Mouse (Mus musculus): Measurements from ENCODE around the gene Prss21. TPM values are rescaled to one million over a fixed set of nuclear protein-coding genes. Genes with fewer than 3 reads are reported as not detected.
"Not testable (repeated sequence)": the region's sequence is repeated elsewhere in the genome, so short reads cannot be mapped to it uniquely, and the experiment has no call there.

Gene Prss21
- polyA plus RNA-seq, 1 experiment from 2014 or later: not detected

- H3K36me3 ChIP-seq: no peaks in the 10 kb centered on the region
- H3K9me3 ChIP-seq (replicated peaks): no peaks in the 10 kb centered on the region
- H3K4me2 ChIP-seq: no peak overlapping the region
- no peak overlapping the region for H3K4me3 ChIP-seq (replicated peaks)
- no peak overlapping the region for H3K27ac ChIP-seq
- no peaks in the 10 kb centered on the region for H3K4me1 ChIP-seq (replicated peaks)
- H3K27me3 ChIP-seq: no peaks in the 10 kb centered on the region
- no peak for ATAC-seq (ENCODE audit: low read depth)
- DNase-seq: no peak
- 74% methylated on average over 11 of the region's 11 CpGs for WGBS (ENCODE audit: insufficient replicate concordance)
- no peak overlapping the region for H3K9ac ChIP-seq
These were observed 657 bp downstream of the Prss21 start for GRCm38 (mm10) chr17:23868513-23868912.

DNA sequence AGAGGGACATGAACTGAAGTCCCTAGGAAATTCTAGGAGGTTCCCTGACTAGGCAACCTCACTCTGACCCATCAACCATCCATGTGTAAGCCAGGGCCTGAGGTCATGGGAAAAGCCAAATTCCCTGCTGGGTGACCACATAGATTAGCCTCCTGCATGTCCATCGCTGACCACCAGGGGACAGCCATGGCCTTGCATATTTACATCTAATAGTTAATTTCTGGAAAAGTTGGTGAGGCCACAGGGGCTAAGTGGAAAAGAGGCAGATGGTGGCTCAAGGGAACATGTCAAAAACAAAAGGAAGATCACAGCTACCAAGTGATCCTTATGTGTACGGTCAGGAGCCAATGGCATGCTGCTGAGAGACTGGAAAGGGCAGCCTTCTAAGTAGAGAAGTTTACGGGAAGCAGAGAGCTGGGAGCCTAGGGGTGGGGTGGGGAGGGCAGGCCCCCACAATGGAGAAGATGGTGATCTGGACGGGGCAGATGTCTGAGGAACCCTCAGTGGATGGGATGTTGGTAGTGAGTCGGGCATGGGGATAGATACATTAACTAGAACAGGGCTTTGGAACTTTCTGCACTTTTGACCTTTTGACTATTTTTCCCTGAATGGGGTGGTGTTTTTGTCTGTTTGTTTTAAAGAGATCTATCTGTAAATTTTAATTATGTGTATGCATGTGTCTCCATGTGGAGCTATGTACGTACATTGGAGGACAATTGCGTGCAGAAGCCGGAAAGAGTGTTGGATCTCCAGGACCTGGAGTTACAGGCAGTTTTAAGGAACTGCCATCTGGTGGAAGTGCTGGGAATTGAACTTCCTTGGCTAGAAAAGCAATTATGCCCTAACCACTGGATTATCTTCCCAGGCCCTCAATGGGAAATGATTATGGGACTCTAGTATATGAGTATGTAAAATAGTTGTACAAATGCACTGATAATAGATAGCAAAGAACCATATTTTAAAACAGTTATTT, 6.3 kb downstream of the Prss21 start:
- ATAC-seq (ENCODE audit: low read depth): no peak
- H3K27ac ChIP-seq: no peak overlapping the region
- H3K27me3 ChIP-seq: no peaks in the 10 kb centered on the region
- H3K9ac ChIP-seq: no peak overlapping the region
- no peaks in the 10 kb centered on the region for H3K9me3 ChIP-seq (replicated peaks)
- H3K36me3 ChIP-seq: no peaks in the 10 kb centered on the region
- H3K4me3 ChIP-seq (replicated peaks): no peak overlapping the region
- no peaks in the 10 kb centered on the region for H3K4me1 ChIP-seq (replicated peaks)
- no peak for DNase-seq
- no peak overlapping the region for H3K4me2 ChIP-seq
- WGBS (ENCODE audit: insufficient replicate concordance): 38% methylated on average over 8 of the region's 8 CpGs

DNA sequence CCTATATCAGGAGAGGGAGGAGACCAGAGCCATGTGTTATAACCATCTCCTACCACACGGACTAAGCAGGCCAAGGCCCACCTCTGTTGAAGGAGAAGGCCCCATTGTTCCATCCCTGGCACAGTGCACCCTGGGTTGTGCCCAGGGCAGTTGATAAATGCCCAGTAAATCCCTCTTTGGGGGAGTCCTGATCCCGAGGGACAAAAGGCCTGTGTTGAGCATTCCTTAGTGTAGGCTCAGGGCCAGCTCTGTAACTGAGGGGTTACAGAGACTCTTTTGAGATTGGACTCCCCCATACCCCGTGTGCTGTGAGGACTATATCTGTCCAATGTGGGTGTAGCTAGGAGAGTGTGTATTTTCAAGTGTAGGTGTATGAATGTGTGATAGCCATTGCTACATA, 8.9 kb downstream of the Prss21 start:
- no peaks in the 10 kb centered on the region for H3K36me3 ChIP-seq
- no peaks in the 10 kb centered on the region for H3K27me3 ChIP-seq
- WGBS (ENCODE audit: insufficient replicate concordance): 36% methylated on average over 3 of the region's 3 CpGs
- H3K4me3 ChIP-seq (replicated peaks): no peak overlapping the region
- ATAC-seq (ENCODE audit: low read depth) (no peak), DNase-seq (no peak)
- no peak overlapping the region for H3K9ac ChIP-seq
- no peaks in the 10 kb centered on the region for H3K4me1 ChIP-seq (replicated peaks)
- H3K9me3 ChIP-seq (replicated peaks): no peaks in the 10 kb centered on the region
- H3K4me2 ChIP-seq: no peak overlapping the region
- no peak overlapping the region for H3K27ac ChIP-seq

GRCm38 (mm10) chr17:23877166-23877565, 9.3 kb downstream of the Prss21 start:
- no peaks in the 10 kb centered on the region for H3K9me3 ChIP-seq (replicated peaks)
- no peak overlapping the region for H3K27ac ChIP-seq
- no peaks in the 10 kb centered on the region for H3K27me3 ChIP-seq
- WGBS (ENCODE audit: insufficient replicate concordance): 79% methylated on average over 2 of the region's 2 CpGs
- no peak overlapping the region for H3K9ac ChIP-seq
- no peak overlapping the region for H3K4me2 ChIP-seq
- H3K4me3 ChIP-seq (replicated peaks): no peak overlapping the region
- ATAC-seq (ENCODE audit: low read depth) (no peak), DNase-seq (no peak)
- H3K36me3 ChIP-seq: no peaks in the 10 kb centered on the region
- no peaks in the 10 kb centered on the region for H3K4me1 ChIP-seq (replicated peaks)

DNA sequence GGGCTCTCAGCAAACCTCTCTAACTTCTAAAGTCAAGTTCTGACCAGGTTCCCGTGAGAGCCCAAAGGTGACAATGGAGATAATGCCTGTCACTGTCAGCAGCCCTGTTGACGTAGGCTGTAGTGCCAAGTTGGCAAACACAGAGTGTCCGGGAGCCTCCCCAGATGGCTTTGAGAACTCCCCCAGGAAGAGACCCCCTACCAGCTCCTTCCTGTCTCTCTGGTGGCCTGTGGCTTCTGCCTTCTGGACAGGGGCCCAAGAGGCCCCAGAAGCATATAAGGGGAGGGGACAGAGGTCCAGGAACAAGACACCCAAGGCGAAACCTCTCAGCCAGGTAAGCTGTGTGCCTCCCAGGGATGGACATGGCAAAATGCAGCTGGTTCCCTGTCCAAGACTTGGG, 12.7 kb downstream of the Prss21 start, which contains the start of the genes Dcpp1 and Dcpp2:
Dcpp1 (plus strand) TSS at position 301 of the 400 bp plus-strand sequence.
Dcpp2 (plus strand) TSS at position 305 of the 400 bp plus-strand sequence.
- not testable (repeated sequence) for H3K9me3 ChIP-seq (replicated peaks); H3K4me1 ChIP-seq (replicated peaks); H3K27ac ChIP-seq; ATAC-seq (ENCODE audit: low read depth); H3K9ac ChIP-seq; H3K27me3 ChIP-seq; H3K4me2 ChIP-seq; H3K4me3 ChIP-seq (replicated peaks); DNase-seq; H3K36me3 ChIP-seq
- WGBS (ENCODE audit: insufficient replicate concordance): 52% methylated on average over 4 of the region's 4 CpGs

DNA sequence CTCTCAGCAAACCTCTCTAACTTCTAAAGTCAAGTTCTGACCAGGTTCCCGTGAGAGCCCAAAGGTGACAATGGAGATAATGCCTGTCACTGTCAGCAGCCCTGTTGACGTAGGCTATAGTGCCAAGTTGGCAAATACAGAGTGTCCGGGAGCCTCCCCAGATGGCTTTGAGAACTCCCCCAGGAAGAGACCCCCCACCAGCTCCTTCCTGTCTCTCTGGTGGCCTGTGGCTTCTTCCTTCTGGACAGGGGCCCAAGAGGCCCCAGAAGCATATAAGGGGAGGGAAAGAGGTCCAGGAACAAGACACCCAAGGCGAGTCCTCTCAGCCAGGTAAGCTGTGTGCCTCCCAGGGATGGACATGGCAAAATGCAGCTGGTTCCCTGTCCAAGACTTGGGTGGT, 49.3 kb downstream of the Prss21 start, which contains the start of gene Dcpp3:
Dcpp3 (plus strand) TSS at position 301 of the 400 bp plus-strand sequence.
- H3K4me3 ChIP-seq (replicated peaks); H3K4me1 ChIP-seq (replicated peaks); ATAC-seq (ENCODE audit: low read depth); H3K27ac ChIP-seq; H3K9me3 ChIP-seq (replicated peaks); DNase-seq; H3K36me3 ChIP-seq; H3K27me3 ChIP-seq; H3K9ac ChIP-seq; H3K4me2 ChIP-seq: not testable (repeated sequence)
- 35% methylated on average over 4 of the region's 4 CpGs for WGBS (ENCODE audit: insufficient replicate concordance)

Small RNA genes lying within 50 kb of the gene (microRNA-seq; reads per million reads assigned to microRNA genes)
- not detected for gene Mir5125

Other genes starting within 250 kb of the Prss21 start
- gene Mmp25, start 222.8 kb upstream of the Prss21 start, polyA plus RNA-seq (2015; fragmentation: Nextera tagmentation; extraction: Ambion mirVana): 0.14 and 0.15 TPM in 2 replicates
- gene Bicdl2, start 207.6 kb upstream of the Prss21 start, polyA plus RNA-seq (2015; fragmentation: Nextera tagmentation; extraction: Ambion mirVana): 0.10 and 0.14 TPM in 2 replicates
- 21.6 and 21.9 TPM in 2 replicates for gene Hcfc1r1, start 194.5 kb upstream of the Prss21 start, polyA plus RNA-seq (2015; fragmentation: Nextera tagmentation; extraction: Ambion mirVana)
- gene Thoc6, start 194.2 kb upstream of the Prss21 start, polyA plus RNA-seq (2015; fragmentation: Nextera tagmentation; extraction: Ambion mirVana): 27.6 and 27.8 TPM in 2 replicates
- gene Tnfrsf12a, start 190.6 kb upstream of the Prss21 start, polyA plus RNA-seq (2015; fragmentation: Nextera tagmentation; extraction: Ambion mirVana): 6.2 and 6.7 TPM in 2 replicates
- gene Cldn6, start 188.8 kb upstream of the Prss21 start, polyA plus RNA-seq (2015; fragmentation: Nextera tagmentation; extraction: Ambion mirVana): 0.68 and 1.3 TPM in 2 replicates
- not detected in 2 replicates for gene Cldn9, start 184.0 kb upstream of the Prss21 start, polyA plus RNA-seq (2015; fragmentation: Nextera tagmentation; extraction: Ambion mirVana)
- 0.05 TPM in 1 of 2 replicates, not detected in the other for gene 1520401A03Rik, start 145.3 kb upstream of the Prss21 start, polyA plus RNA-seq (2015; fragmentation: Nextera tagmentation; extraction: Ambion mirVana)
- 26.6 and 27.8 TPM in 2 replicates for gene Pkmyt1, start 141.7 kb upstream of the Prss21 start, polyA plus RNA-seq (2015; fragmentation: Nextera tagmentation; extraction: Ambion mirVana)
- gene Paqr4, start 127.2 kb upstream of the Prss21 start, polyA plus RNA-seq (2015; fragmentation: Nextera tagmentation; extraction: Ambion mirVana): 7.8 and 7.9 TPM in 2 replicates
- gene Kremen2, start 122.2 kb upstream of the Prss21 start, polyA plus RNA-seq (2015; fragmentation: Nextera tagmentation; extraction: Ambion mirVana): 0.10 and 0.17 TPM in 2 replicates
- gene Flywch1, start 96.5 kb upstream of the Prss21 start, polyA plus RNA-seq (2015; fragmentation: Nextera tagmentation; extraction: Ambion mirVana): 12.6 and 13.0 TPM in 2 replicates
- 1.3 and 1.4 TPM in 2 replicates for gene Flywch2, start 82.0 kb upstream of the Prss21 start, polyA plus RNA-seq (2015; fragmentation: Nextera tagmentation; extraction: Ambion mirVana)
- gene Srrm2, start 77.5 kb upstream of the Prss21 start, polyA plus RNA-seq (2015; fragmentation: Nextera tagmentation; extraction: Ambion mirVana): 228 and 235 TPM in 2 replicates
- 535 and 572 TPM in 2 replicates for gene Elob, start 38.9 kb upstream of the Prss21 start, polyA plus RNA-seq (2015; fragmentation: Nextera tagmentation; extraction: Ambion mirVana)
- not detected in 2 replicates for gene Prss33, start 32.0 kb upstream of the Prss21 start, polyA plus RNA-seq (2015; fragmentation: Nextera tagmentation; extraction: Ambion mirVana)
- gene Prss32, start 24.2 kb upstream of the Prss21 start, polyA plus RNA-seq (2015; fragmentation: Nextera tagmentation; extraction: Ambion mirVana): not detected in 2 replicates
- 0.09 and 0.22 TPM in 2 replicates for gene Prss41, start 23.9 kb upstream of the Prss21 start, polyA plus RNA-seq (2015; fragmentation: Nextera tagmentation; extraction: Ambion mirVana)
- not detected in 2 replicates for gene Dcpp1, start 12.8 kb downstream of the Prss21 start, polyA plus RNA-seq (2015; fragmentation: Nextera tagmentation; extraction: Ambion mirVana)
- gene Dcpp2, start 12.8 kb downstream of the Prss21 start, polyA plus RNA-seq (2015; fragmentation: Nextera tagmentation; extraction: Ambion mirVana): not detected in 2 replicates
- gene Dcpp3, start 49.4 kb downstream of the Prss21 start, polyA plus RNA-seq (2015; fragmentation: Nextera tagmentation; extraction: Ambion mirVana): not detected in 2 replicates
- gene Sbp, start 73.6 kb downstream of the Prss21 start, polyA plus RNA-seq (2015; fragmentation: Nextera tagmentation; extraction: Ambion mirVana): not detected in 2 replicates
- not detected in 2 replicates for gene Sbpl, start 87.2 kb downstream of the Prss21 start, polyA plus RNA-seq (2015; fragmentation: Nextera tagmentation; extraction: Ambion mirVana)
- not detected in 2 replicates for gene Prss30, start 112.5 kb downstream of the Prss21 start, polyA plus RNA-seq (2015; fragmentation: Nextera tagmentation; extraction: Ambion mirVana)
- not detected in 2 replicates for gene Prss22, start 130.0 kb downstream of the Prss21 start, polyA plus RNA-seq (2015; fragmentation: Nextera tagmentation; extraction: Ambion mirVana)
- gene Prss27, start 170.1 kb downstream of the Prss21 start, polyA plus RNA-seq (2015; fragmentation: Nextera tagmentation; extraction: Ambion mirVana): not detected in 2 replicates
- 17.4 and 19.3 TPM in 2 replicates for gene Kctd5, start 205.4 kb downstream of the Prss21 start, polyA plus RNA-seq (2015; fragmentation: Nextera tagmentation; extraction: Ambion mirVana)

Measured in liver, embryonic 13.5 days (tissue).